Mouse (Mus musculus): ENCODE data around the gene Uhrf1bp1l.

The Uhrf1bp1l gene

GRCm38 (mm10) chr10:89745666-89746020 is 852 bp downstream of the Uhrf1bp1l start:
- DNase-seq (ENCODE audit: extremely low spot score, low spot score), result no peak

- DNase-seq (ENCODE audit: extremely low spot score, low spot score), result no peak
Observed at GRCm38 (mm10) chr10:89746581-89746980, 1.8 kb downstream of the Uhrf1bp1l start.

GRCm38 (mm10) chr10:89747221-89747905 is 2.6 kb downstream of the Uhrf1bp1l start:
- DNase-seq (ENCODE audit: extremely low spot score, low spot score), result no peak

GRCm38 (mm10) chr10:89747911-89748310 is 3.1 kb downstream of the Uhrf1bp1l start:
- no peak for DNase-seq (ENCODE audit: extremely low spot score, low spot score)

- DNase-seq (ENCODE audit: extremely low spot score, low spot score), result no peak
Observed at GRCm38 (mm10) chr10:89748619-89749018, 3.8 kb downstream of the Uhrf1bp1l start.

GRCm38 (mm10) chr10:89751069-89751468 is 6.3 kb downstream of the Uhrf1bp1l start:
- DNase-seq (ENCODE audit: extremely low spot score, low spot score), result no peak

- DNase-seq (ENCODE audit: extremely low spot score, low spot score), result no peak
Observed at GRCm38 (mm10) chr10:89755231-89755630, 10.4 kb downstream of the Uhrf1bp1l start.

GRCm38 (mm10) chr10:89760772-89761171 is 16.0 kb downstream of the Uhrf1bp1l start:
- no peak for DNase-seq (ENCODE audit: extremely low spot score, low spot score)

- no peak for DNase-seq (ENCODE audit: extremely low spot score, low spot score)
Observed at GRCm38 (mm10) chr10:89764457-89765121, 19.8 kb downstream of the Uhrf1bp1l start.

- no peak for DNase-seq (ENCODE audit: extremely low spot score, low spot score)
Observed at GRCm38 (mm10) chr10:89765790-89766714, 21.3 kb downstream of the Uhrf1bp1l start.

GRCm38 (mm10) chr10:89768352-89769020 is 23.7 kb downstream of the Uhrf1bp1l start:
- DNase-seq (ENCODE audit: extremely low spot score, low spot score), result no peak

GRCm38 (mm10) chr10:89769096-89769495 is 24.3 kb downstream of the Uhrf1bp1l start:
- DNase-seq (ENCODE audit: extremely low spot score, low spot score), result no peak

GRCm38 (mm10) chr10:89771894-89772293 is 27.1 kb downstream of the Uhrf1bp1l start:
- DNase-seq (ENCODE audit: extremely low spot score, low spot score), result no peak

GRCm38 (mm10) chr10:89776029-89776428 is 31.2 kb downstream of the Uhrf1bp1l start:
- no peak for DNase-seq (ENCODE audit: extremely low spot score, low spot score)

GRCm38 (mm10) chr10:89791870-89792269 is 47.1 kb downstream of the Uhrf1bp1l start:
- no peak for DNase-seq (ENCODE audit: extremely low spot score, low spot score)

GRCm38 (mm10) chr10:89794121-89794520 is 49.3 kb downstream of the Uhrf1bp1l start:
- no peak for DNase-seq (ENCODE audit: extremely low spot score, low spot score)

GRCm38 (mm10) chr10:89819146-89819545 is 74.4 kb downstream of the Uhrf1bp1l start:
- no peak for DNase-seq (ENCODE audit: extremely low spot score, low spot score)

GRCm38 (mm10) chr10:89823906-89824305 is 79.1 kb downstream of the Uhrf1bp1l start:
- DNase-seq (ENCODE audit: extremely low spot score, low spot score), result no peak

GRCm38 (mm10) chr10:89826896-89827295 is 82.1 kb downstream of the Uhrf1bp1l start:
- no peak for DNase-seq (ENCODE audit: extremely low spot score, low spot score)

- no peak for DNase-seq (ENCODE audit: extremely low spot score, low spot score)
Observed at GRCm38 (mm10) chr10:89832334-89832733, 87.5 kb downstream of the Uhrf1bp1l start.

- DNase-seq (ENCODE audit: extremely low spot score, low spot score), result no peak
Observed at GRCm38 (mm10) chr10:89833166-89833565, 88.4 kb downstream of the Uhrf1bp1l start.

All from neural tube, embryonic 10.5 days (tissue).